Mouse (Mus musculus) neural tube, embryonic 12.5 days (tissue): Measurements from ENCODE around the gene Art1. TPM values are rescaled to one million over a fixed set of nuclear protein-coding genes. Genes with fewer than 3 reads are reported as not detected.

ENCODE experiments used
- ATAC-seq: fragments of 200-750 bp; cut with Nextera tagmentation; 2 replicates; pipeline ENCODE4 v1.8.0; 2017; ENCODE audit warnings: low read depth, mild to moderate bottlenecking, moderate TSS enrichment, moderate library complexity; ENCODE audit not compliant: low FRiP score
- H3K27ac ChIP-seq: fragments of 300-500 bp; sonication (generic); 2 replicates; pipeline ENCODE4 v1.5.1; 2016
- H3K27me3 ChIP-seq: fragments of 300-500 bp; sonication (generic); replicated peaks from 2 replicates; pipeline ENCODE4 v1.6.1; 2016; ENCODE audit warnings: mild to moderate bottlenecking
- H3K36me3 ChIP-seq: fragments of 300-500 bp; sonication (generic); 2 replicates; pipeline ENCODE4 v1.6.1; 2016; ENCODE audit warnings: mild to moderate bottlenecking
- H3K4me1 ChIP-seq: fragments of 300-500 bp; sonication (generic); 2 replicates; pipeline ENCODE4 v1.6.1; 2016
- H3K4me2 ChIP-seq: fragments of 300-500 bp; sonication (generic); replicated peaks from 2 replicates; pipeline ENCODE4 v1.6.1; 2016; ENCODE audit warnings: mild to moderate bottlenecking
- H3K4me3 ChIP-seq: fragments of 300-500 bp; sonication (generic); 2 replicates; pipeline ENCODE4 v1.5.1; 2016
- H3K9ac ChIP-seq: fragments of 300-500 bp; sonication (generic); 2 replicates; pipeline ENCODE4 v1.6.1; 2016; ENCODE audit warnings: mild to moderate bottlenecking
- H3K9me3 ChIP-seq: fragments of 300-500 bp; sonication (generic); 2 replicates; pipeline ENCODE4 v1.6.1; 2016; ENCODE audit warnings: mild to moderate bottlenecking
- WGBS: fragments of 180-500 bp; shearing (Covaris S2); methylation state at CpG from one replicate; pipeline ENCODE4 v1.1.7; 2016; 5-methylcytosine and 5-hydroxymethylcytosine counted together
- polyA plus RNA-seq: library from polyadenylated mRNA; unstranded; fragments of >200 nt; fragmentation: Nextera tagmentation; extraction: Ambion mirVana; gene quantifications from 2 replicates; pipeline ENCODE4 v1.2.1, GENCODE M21; 2016

Art1 gene
- polyA plus RNA-seq, 1 experiment from 2014 or later = 3.3 TPM

- H3K9ac ChIP-seq = no peak overlapping the region
- H3K4me1 ChIP-seq = no peaks in the 10 kb centered on the region
- 0 out of 2 replicates have a peak, but pooled peaks cover under 1% of the 10 kb centered on the region for H3K36me3 ChIP-seq
- H3K4me2 ChIP-seq = no peak overlapping the region
- WGBS = 85% methylated on average over 45 of the region's 45 CpGs
- H3K27me3 ChIP-seq = no peaks in the 10 kb centered on the region
- H3K4me3 ChIP-seq = no peak overlapping the region
- no peak for ATAC-seq
- no peaks in the 10 kb centered on the region for H3K9me3 ChIP-seq
- H3K27ac ChIP-seq = no peak overlapping the region
Measured at GRCm38 (mm10) chr7:102113151-102113729, 11.7 kb downstream of the Art1 start.

- Histone ChIP-seq H3K36me3 (peaks cover 33% of the 10 kb centered on the region), H3K27me3 (no peaks in the 10 kb centered on the region), H3K4me3 (no peak within 1 kb of the TSS), H3K4me1 (no peaks in the 10 kb centered on the region), H3K9ac (no peak within 1 kb of the TSS), H3K4me2 (no peak within 1 kb of the TSS), H3K9me3 (no peaks in the 10 kb centered on the region), H3K27ac (no peak within 1 kb of the TSS)
- no peak for ATAC-seq
- 60% methylated on average over 7 of the region's 7 CpGs for WGBS
Measured at GRCm38 (mm10) chr7:102116579-102117331, 15.2 kb downstream of the Art1 start, which contains the start of gene Chrna10. Gene Chrna10, minus strand, starts transcription at chr7:102116828.

- no peaks in the 10 kb centered on the region for H3K4me1 ChIP-seq
Measured at GRCm38 (mm10) chr7:102117382-102117781, 15.8 kb downstream of the Art1 start.

GRCm38 (mm10) chr7:102120326-102120725 is 18.8 kb downstream of the Art1 start:
- Histone ChIP-seq H3K9me3 (no peaks in the 10 kb centered on the region), H3K27ac (no peak overlapping the region), H3K9ac (no peak overlapping the region), H3K4me2 (no peak overlapping the region), H3K4me3 (no peak overlapping the region), H3K4me1 (no peaks in the 10 kb centered on the region), H3K27me3 (no peaks in the 10 kb centered on the region), H3K36me3 (peaks cover 68% of the 10 kb centered on the region)
- 97% methylated on average over 10 of the region's 10 CpGs for WGBS
- ATAC-seq = no peak

More at GRCm38 (mm10) chr7:102117382-102117781, 15.8 kb downstream of the Art1 start:
- Histone ChIP-seq H3K27me3 (no peaks in the 10 kb centered on the region), H3K36me3 (peaks cover 39% of the 10 kb centered on the region), H3K4me2 (no peak overlapping the region), H3K9ac (no peak overlapping the region), H3K9me3 (no peaks in the 10 kb centered on the region), H3K4me3 (no peak overlapping the region), H3K27ac (no peak overlapping the region)
- 86% methylated on average over 6 of the region's 6 CpGs for WGBS
- ATAC-seq = no peak

GRCm38 (mm10) chr7:102132395-102132794 is 30.9 kb downstream of the Art1 start:
- 92% methylated on average over 4 of the region's 4 CpGs for WGBS
- Histone ChIP-seq H3K27ac (no peak overlapping the region), H3K27me3 (no peaks in the 10 kb centered on the region), H3K36me3 (peaks cover 76% of the 10 kb centered on the region), H3K9ac (no peak overlapping the region), H3K4me3 (no peak overlapping the region), H3K9me3 (no peaks in the 10 kb centered on the region), H3K4me1 (no peaks in the 10 kb centered on the region), H3K4me2 (no peak overlapping the region)
- ATAC-seq = no peak

- H3K4me2 ChIP-seq = no peak overlapping the region
- 89% methylated on average over 1 of the region's 1 CpGs for WGBS
- no peaks in the 10 kb centered on the region for H3K9me3 ChIP-seq
- H3K36me3 ChIP-seq = peaks cover 80% of the 10 kb centered on the region
- no peak overlapping the region for H3K9ac ChIP-seq
- no peak for ATAC-seq
- H3K4me3 ChIP-seq = no peak overlapping the region
- no peaks in the 10 kb centered on the region for H3K4me1 ChIP-seq
- H3K27ac ChIP-seq = no peak overlapping the region
- no peaks in the 10 kb centered on the region for H3K27me3 ChIP-seq
Measured at GRCm38 (mm10) chr7:102137464-102137863, 35.9 kb downstream of the Art1 start.

- ATAC-seq = no peak
- Histone ChIP-seq H3K27ac (no peak overlapping the region), H3K4me2 (no peak overlapping the region), H3K9ac (no peak overlapping the region), H3K4me1 (no peaks in the 10 kb centered on the region), H3K36me3 (peaks cover 78% of the 10 kb centered on the region), H3K9me3 (no peaks in the 10 kb centered on the region), H3K27me3 (no peaks in the 10 kb centered on the region), H3K4me3 (no peak overlapping the region)
- 99% methylated on average over 5 of the region's 5 CpGs for WGBS
Measured at GRCm38 (mm10) chr7:102137898-102138297, 36.4 kb downstream of the Art1 start.

GRCm38 (mm10) chr7:102153691-102154090 is 52.1 kb downstream of the Art1 start:
- peaks cover 46% of the 10 kb centered on the region for H3K36me3 ChIP-seq

More at GRCm38 (mm10) chr7:102153691-102154090, 52.1 kb downstream of the Art1 start:
- H3K4me1 ChIP-seq = no peaks in the 10 kb centered on the region
- WGBS = 95% methylated on average over 5 of the region's 5 CpGs
- H3K27me3 ChIP-seq = no peaks in the 10 kb centered on the region
- H3K4me3 ChIP-seq = no peak overlapping the region
- no peak for ATAC-seq
- H3K9ac ChIP-seq = no peak overlapping the region
- H3K9me3 ChIP-seq = no peaks in the 10 kb centered on the region
- H3K27ac ChIP-seq = no peak overlapping the region
- H3K4me2 ChIP-seq = no peak overlapping the region

Other genes starting within 250 kb of the Art1 start
- gene Folr2, start 244.5 kb upstream of the Art1 start, polyA plus RNA-seq = 1.2 and 1.3 TPM in 2 replicates
- gene Anapc15, start 238.0 kb upstream of the Art1 start, polyA plus RNA-seq = 86.0 and 89.1 TPM in 2 replicates
- 1.0 TPM in 1 of 2 replicates, not detected in the other for gene Folr1, start 231.0 kb upstream of the Art1 start, polyA plus RNA-seq
- gene Lamtor1, start 195.8 kb upstream of the Art1 start, polyA plus RNA-seq = 134 and 137 TPM in 2 replicates
- gene Tomt, start 195.4 kb upstream of the Art1 start, polyA plus RNA-seq = 0.56 and 0.74 TPM in 2 replicates
- 5.0 and 6.3 TPM in 2 replicates for gene Lrrc51, start 167.8 kb upstream of the Art1 start, polyA plus RNA-seq
- 82.7 and 86.1 TPM in 2 replicates for gene Numa1, start 167.6 kb upstream of the Art1 start, polyA plus RNA-seq
- 4.1 and 5.3 TPM in 2 replicates for gene Il18bp, start 83.1 kb upstream of the Art1 start, polyA plus RNA-seq
- gene Rnf121, start 36.3 kb upstream of the Art1 start, polyA plus RNA-seq = 29.1 and 30.2 TPM in 2 replicates
- gene Xndc1, start 36.2 kb upstream of the Art1 start, polyA plus RNA-seq = 32.4 and 34.2 TPM in 2 replicates
- 2.5 and 2.6 TPM in 2 replicates for gene Xntrpc, start 36.0 kb upstream of the Art1 start, polyA plus RNA-seq
- gene Trpc2, start 18.6 kb upstream of the Art1 start, polyA plus RNA-seq = 0.60 and 1.4 TPM in 2 replicates
- 2.3 and 2.6 TPM in 2 replicates for gene Art5, start 7.7 kb downstream of the Art1 start, polyA plus RNA-seq
- not detected in 2 replicates for gene Chrna10, start 15.1 kb downstream of the Art1 start, polyA plus RNA-seq
- gene Nup98, start 108.4 kb downstream of the Art1 start, polyA plus RNA-seq = 33.1 and 34.8 TPM in 2 replicates
- 45.7 and 46.1 TPM in 2 replicates for gene Pgap2, start 108.5 kb downstream of the Art1 start, polyA plus RNA-seq
- gene Rhog, start 154.3 kb downstream of the Art1 start, polyA plus RNA-seq = 28.2 and 28.3 TPM in 2 replicates
- gene Stim1, start 166.1 kb downstream of the Art1 start, polyA plus RNA-seq = 10.5 and 13.6 TPM in 2 replicates